Mouse (Mus musculus) left cerebral cortex, postnatal 10 days (tissue): Measurements from ENCODE around the gene Sbsn. TPM values are rescaled to one million over a fixed set of nuclear protein-coding genes. Genes with fewer than 3 reads are reported as not detected.
A peak's percentile ranks its signal among the peaks of the same experiment; 100 is the strongest.
"Not testable (repeated sequence)": the region's sequence is repeated elsewhere in the genome, so short reads cannot be mapped to it uniquely, and the experiment has no call there.

Experiments
- DNase-seq, 2 experiments: peaks; one replicate each; pipeline ENCODE4 v3.0.0; 2021 to 2022; ENCODE audit warnings: low spot score in 2 of 2, mixed read lengths in 1 of 2; ENCODE audit errors: extremely low spot score in 1 of 2
- intact Hi-C: fragments of 180-260 bp; cut with DNase I; formaldehyde crosslinking; loops from one replicate; pipeline ENCODE4 v1.15.1; 2025
- total RNA-seq, 2 experiments: library from RNA; stranded (reverse); gene quantifications; 2 replicates each; pipeline ENCODE4 v1.2.3; 2021

Gene Sbsn
- 1 to 10 TPM; 9.5 to 9.8 TPM for total RNA-seq

DNA sequence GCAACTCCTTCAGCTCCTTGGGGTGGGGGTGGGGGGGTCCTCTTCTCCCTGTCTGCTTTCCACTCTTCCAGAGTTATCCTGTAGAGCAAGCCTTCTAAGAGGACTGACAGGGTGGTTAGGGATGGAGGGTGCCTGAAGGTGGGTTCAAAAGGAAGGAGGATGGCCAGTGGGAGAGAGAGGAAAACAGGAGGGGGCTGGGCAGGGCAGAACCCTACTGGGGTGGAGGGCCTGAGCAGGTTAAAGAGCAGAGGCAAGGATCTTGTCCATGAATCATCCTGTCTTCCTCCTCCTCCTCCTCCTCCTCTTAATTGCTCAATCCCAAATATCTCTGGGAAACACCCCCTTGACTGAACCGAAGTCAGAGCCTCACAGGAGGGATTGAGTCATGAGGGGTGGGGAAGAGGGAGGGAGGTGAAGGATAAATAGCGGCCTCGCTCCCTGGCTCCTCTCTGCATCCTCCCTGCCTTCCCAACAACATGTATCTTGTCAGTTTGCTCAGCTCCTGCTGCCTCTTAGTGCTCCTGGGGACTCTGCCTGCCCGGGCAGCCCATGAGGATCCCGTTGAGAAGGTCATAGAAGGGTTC is at the start of gene Sbsn:
Gene Sbsn, plus strand, starts transcription at position 386 of the 584 bp plus-strand sequence.
- DNase-seq = no peak
- intact Hi-C loops = no loop called here

DNA sequence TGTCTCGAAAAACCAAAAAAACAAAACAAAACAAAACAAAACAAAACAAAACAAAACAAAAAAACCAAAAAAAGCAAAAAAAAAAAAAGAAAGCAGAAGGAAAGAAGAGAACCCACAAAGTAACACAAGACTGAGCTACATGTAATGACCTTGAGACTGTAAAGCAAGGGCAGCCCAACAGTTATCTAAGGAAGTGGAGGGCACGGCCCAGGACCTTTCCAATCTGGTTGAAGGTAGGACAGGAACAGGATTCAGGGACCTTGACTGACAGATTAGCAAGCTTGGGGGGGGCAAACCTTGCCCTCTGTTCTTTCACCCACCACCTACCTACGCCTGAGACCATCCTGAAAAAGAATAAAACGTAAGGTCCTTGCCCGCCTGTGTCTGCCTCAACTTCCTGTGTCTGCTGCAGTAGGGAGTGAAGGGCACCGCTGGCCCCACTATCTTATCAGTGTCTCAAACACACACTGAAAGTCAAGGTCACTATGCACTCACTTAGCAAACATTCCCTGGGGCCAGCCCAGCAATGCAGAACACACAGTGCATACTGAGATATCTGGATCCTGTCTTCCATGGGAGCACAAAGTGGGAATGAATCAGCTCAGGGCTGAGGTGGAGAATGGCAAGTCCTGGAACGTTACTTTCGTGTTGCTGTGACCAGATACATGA is 44.9 kb upstream of the Sbsn start:
- DNase-seq = no peak
- intact Hi-C loops = no loop called here

DNA sequence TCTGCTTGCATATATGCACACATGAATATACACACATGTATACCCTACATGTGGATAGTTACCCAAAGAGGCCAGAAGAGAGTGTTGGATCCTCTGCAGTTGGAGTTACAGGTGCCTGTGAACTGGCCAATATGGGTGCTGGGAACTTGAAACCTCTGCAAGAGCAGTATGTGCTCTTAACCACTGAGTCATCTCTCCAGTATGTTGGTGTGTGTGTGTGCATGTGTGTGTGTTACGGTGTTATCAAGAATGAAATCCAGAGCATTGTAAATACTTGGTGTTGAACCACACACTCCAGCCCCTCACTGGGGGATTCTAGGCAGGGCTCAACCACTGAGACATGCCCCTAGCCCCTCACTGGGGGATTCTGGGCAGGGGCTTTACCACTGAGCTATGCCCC is 43.8 kb upstream of the Sbsn start:
- no peak for DNase-seq
- intact Hi-C loops = no loop called here

DNA sequence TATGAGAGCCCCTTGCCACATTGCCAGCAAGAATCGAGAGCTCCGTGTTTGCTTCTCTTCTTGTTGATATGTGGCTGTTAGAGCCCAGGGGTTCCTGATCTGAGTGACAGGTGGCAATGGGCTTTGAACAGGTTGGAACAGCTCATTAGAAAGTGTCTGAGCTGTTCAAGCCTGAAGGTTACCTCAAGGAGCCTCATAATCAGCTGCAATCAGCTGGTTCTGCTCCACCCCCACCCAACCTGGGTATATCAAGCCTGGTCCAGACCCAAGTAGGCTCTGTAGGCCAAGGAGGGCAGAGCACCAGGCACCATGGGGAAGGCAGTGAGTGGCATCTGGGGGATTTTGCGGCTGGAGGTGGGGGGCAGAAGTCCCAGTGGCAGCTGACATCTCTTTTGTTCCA is 39.3 kb upstream of the Sbsn start, which contains the start of gene Atp4a:
Gene Atp4a, plus strand, starts transcription at position 268 of the 400 bp plus-strand sequence.
- no peak for DNase-seq
- intact Hi-C loops = no loop called here

DNA sequence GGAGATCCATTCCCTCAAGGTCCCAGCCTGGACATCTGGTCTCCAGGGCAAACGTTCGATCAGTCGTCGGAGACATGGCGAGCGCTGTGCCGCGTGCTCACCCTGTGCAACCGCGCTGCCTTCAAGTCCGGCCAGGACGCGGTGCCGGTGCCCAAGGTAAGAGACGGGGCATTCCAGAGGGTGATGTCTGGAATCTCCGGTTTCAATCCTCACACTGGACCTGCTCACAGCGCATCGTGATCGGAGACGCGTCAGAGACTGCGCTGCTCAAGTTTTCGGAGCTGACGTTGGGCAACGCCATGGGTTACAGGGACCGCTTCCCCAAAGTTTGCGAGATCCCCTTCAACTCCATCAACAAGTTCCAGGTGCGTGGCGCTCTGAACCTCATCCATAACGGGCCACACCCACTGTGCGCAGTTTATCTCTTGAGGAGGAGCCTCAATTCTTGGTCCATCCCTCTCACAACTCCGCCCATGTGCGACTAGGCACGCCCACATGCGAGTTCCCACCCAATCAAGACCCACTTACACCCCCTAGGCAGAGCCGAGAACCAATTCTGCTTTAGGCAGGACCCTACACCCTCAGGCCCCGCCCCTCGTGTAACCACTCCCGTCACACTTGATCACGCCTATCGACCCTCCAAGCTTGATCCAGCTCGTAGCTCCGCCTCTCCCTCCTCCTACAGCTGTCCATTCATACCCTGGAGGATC is 34.1 kb upstream of the Sbsn start:
- intact Hi-C loops = no loop called here

DNA sequence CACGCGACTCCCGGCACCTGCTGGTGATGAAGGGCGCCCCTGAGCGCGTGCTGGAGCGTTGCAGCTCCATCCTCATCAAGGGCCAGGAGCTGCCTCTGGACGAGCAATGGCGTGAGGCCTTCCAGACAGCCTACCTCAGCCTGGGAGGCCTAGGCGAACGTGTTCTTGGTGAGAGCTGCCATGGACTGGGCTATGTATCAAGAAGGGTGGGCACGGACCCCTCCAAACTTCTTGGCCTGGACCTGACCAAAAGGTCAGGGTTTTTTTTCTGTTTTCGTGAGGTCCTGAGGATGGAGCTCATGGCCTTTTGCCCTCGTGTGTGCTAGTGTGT is 33.6 kb upstream of the Sbsn start:
- intact Hi-C loops = no loop called here
- no peak for DNase-seq

More for the DNA sequence above, 34.1 kb upstream of the Sbsn start:
- peak; percentile 63 to 83 for DNase-seq

DNA sequence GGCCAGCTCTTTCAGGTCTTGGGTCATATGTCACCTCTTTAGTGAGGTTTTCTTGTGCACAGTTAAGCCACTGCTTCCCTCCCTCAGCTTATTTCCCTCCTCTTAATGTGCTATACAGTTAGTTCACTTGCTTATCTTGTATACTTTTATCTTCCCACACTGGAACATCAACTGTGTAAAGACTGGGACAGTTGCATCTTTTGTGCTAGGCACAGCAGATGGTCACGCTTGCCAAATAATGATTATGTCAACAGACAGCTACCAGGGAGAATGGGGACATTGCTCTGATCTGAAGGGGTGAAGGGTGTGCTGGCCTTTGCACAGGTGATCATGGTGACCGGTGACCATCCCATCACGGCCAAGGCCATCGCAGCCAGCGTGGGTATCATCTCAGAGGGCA is 31.6 kb upstream of the Sbsn start:
- intact Hi-C loops = no loop called here

DNA sequence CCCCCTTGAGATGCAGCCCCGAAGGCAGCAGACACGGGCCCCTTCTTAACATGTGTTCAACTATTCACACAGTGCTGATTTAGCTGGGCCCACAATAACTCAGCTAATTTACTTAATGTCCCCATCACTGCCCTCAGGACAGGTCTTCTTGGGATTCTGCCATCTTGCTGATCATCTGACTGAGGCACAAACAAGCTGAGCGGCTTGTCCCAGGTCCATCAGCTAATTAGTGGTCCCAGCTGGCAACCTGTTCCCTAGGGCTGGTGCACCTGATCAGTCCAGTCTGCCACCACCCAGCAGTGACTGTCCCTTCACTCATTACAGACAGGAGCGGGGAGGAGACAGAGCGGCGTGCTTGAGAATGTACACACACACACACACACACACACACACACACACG is 30.0 kb upstream of the Sbsn start:
- no peak for DNase-seq
- intact Hi-C loops = no loop called here

More for the DNA sequence above, 31.6 kb upstream of the Sbsn start:
- DNase-seq = no peak

DNA sequence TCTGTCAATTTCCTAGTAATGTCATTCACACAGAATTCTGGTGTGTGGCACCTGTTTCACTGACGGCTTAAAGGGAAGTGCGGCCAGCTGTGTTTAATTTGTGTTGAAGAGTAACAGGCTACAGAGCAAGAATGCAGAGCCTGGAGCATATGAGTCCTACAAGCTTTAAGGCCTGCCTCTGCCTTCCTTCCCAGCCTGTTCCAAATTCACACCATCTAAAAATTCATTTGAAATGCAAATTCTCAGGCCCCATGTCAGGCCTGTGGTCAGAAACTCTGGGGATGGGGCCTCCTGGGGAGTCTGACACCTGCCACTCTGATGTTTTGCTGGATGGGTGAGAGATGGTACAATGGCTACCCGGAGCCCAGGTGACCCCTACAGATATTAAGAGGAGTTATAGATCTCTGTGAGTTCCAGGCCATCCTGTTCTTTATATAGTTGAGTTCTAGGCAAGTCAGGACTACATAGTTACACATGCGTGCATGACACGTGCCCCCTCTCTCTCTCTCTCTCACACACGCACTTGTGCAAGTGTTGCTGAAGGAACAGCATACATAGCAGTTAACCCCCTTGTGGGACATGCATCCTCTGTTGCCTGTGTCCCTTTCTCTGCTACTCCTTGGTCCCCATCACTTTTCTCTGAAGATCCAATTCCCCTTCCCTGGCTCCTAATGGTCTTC is 27.9 kb upstream of the Sbsn start:
- intact Hi-C loops = no loop called here
- DNase-seq = no peak

DNA sequence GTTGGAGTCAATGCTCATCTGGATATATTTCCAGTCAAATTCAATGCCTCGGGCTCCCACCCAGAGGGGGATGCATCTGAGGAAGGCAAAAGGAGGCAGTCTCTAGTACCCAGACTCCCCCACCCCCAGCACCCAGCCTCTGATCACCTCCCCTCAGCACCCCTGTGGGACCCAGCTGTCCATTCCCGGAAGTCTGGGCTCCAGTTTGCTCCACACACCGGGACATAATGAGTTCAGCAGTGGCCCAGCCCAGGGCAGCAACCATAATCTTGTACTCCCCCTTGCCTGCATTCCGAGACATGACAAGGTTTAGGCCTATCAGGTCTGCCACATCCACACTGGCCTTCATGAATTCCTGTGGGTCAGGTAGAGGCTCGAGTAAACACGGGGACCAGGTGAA is 23.1 kb upstream of the Sbsn start:
- intact Hi-C loops = loop anchor here (5.0 kb wide), 1 partner anchor 66 kb away; the partner anchor contains the start of gene Haus5
- no peak for DNase-seq

DNA sequence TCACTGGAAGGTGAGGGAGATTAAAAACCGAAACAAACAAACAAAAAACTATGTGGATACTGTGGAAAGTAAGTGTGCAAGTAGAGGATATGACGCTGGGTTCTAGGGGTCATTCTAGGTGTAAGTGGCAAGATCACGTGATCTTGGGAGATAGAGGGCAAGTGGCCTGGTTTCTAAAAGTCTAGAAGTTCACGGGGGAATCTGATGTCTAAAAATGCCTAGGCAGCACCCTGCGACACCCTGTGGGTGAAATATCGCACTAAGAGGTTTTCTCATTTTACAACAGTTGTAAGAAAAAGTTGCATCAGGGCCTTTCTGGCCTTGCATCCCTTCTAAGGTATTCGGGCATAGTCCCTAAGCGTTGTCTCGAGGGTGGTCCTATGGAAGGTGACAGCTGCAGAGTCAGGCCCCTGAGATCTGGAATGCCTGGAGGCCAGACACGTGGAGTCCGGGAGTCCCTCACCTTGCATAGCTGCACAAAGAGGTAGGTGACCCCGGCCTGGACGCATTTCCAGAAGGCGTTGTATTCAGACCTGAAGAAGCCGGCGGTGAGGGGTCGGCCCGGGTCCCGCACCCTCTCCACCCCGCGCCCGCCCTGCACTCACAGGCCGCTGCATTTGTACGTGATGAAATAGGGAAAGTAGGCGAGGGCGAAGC is 22.4 kb upstream of the Sbsn start:
- no peak for DNase-seq
- intact Hi-C loops = loop anchor here (5.0 kb wide), 1 partner anchor 67 kb away; the partner anchor contains the start of gene Haus5

DNA sequence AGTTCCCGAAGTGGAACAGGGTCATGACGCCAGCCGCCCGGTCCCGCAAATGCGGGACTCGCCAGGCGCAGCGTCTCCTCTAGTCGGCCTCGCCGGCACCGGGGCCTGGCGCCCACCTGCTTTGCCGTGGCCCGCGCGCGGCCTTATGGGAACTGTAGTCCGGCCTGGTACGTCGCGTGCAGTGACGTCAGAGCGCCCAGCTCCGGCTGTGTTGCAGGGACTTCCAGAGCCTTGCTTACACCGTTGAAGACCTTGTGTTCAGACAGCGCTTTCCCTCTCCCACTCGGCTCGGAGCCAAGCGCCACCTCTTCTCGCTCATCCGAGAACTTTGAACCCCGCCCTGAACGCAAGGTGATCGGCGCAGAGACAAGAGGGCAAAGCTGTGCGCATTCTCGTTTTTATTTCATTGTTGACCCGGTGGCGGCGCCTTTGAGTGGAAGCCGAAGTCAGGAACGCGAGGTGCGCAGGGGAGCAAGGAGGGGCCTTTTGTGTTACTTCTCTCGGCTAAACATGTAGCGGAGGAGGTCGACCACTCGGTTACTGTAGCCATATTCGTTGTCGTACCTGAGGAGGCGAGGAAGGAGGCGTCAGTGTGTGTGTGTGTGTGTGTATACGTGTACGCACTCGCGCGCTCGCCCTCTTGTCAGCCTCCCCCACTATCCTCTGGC is 21.7 kb upstream of the Sbsn start, which contains the start of gene Tmem147:
Gene Tmem147, minus strand, starts transcription at position 145 of the 668 bp plus-strand sequence.
- intact Hi-C loops = loop anchor here (2.0 to 5.0 kb wide), 2 partner anchors 67 to 127 kb away; partner anchors contain the start of genes Ffar3 and Haus5
- peak; percentile 94 to 97 for DNase-seq

DNA sequence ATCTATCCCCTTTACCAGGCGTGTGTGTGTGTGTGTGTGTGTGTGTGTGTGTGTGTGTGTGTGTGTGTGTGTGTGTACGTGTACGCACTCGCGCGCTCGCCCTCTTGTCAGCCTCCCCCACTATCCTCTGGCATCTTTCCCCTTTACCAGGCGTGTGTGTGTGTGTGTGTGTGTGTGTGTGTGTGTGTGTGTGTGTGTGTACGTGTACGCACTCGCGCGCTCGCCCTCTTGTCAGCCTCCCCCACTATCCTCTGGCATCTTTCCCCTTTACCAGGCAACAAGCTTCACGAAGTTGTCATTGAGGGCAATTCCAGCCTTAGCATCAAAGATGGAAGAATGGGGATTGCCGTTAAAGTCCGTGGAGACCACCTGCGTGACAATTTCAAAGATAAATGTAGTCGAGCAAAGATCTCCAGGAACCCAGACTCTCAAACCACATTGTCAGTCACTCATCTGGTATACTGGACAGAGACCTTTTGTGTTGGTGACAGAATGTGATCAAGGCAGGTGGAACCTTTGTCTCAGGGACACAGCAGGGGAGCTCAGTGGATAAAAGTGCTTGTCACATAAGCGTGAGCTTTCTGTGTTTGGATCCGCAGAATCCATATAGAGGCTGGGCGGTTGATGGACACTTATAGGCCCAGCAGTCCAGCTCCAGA is 21.1 kb upstream of the Sbsn start:
- DNase-seq = not testable (repeated sequence)
- intact Hi-C loops = loop anchor here (2.0 kb wide), 1 partner anchor 127 kb away; the partner anchor contains the start of gene Ffar3

DNA sequence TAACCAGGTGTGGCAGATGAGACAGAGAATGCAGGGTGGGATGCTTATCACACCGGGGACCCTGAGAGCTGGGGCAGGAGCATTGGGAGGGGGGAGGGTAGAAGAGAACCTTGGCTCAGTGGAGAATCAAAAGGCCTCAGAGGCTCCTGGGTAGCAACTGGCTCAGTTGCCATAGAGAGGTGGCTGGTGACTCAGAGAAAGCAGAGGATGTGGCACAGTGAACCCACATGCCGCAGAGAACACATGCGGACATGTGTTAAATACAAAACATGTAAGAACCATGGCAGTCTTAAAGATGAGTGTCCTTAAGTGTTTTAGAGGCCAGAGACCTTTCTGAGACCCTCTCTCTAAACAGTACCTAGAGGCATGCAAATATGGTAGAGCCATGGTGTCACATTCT is 15.1 kb upstream of the Sbsn start:
- intact Hi-C loops = no loop called here
- DNase-seq = no peak

DNA sequence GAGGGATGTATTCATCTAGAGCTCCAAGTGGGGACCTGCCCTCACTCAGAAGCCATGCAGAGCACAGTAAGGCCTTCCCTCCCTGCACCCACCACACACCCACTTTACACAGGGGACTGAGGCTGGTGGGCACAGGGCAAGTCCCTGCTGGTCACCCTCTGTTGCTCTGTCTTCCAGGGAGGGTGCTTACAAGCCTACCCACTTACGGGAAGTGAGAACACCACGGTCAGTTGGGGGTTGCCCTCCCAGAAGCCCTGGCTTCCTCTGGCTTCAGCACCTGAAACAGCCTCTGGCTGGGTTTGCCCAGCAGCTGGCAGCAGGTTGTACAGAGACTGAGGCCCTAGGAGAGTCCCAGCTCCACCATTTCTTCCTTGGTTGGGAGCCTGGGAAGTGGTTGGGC is 8.7 kb upstream of the Sbsn start:
- DNase-seq, intact Hi-C loops: not testable (repeated sequence)

DNA sequence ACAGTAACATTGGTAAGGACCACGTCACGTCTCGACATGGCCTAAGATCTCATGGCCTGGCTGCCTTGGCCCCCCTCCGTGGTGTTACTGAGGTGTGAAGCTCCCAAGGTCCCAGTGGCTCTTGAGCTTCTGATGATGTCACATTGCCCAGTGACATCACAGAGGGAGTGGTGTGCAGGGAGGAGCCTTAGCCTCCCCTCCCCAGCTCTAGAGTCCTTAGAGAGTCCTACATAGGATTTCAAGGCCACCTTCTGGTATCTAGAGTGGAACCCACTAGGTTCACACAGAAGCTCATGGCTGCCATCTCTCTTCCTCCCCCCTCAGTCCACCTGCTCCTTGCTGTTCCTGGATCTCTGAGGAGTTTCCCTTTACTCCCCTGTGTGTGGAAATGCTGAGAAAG is 7.7 kb upstream of the Sbsn start, which contains the start of gene Gapdhs:
Gene Gapdhs, minus strand, starts transcription at position 65 of the 400 bp plus-strand sequence.
- intact Hi-C loops = not testable (repeated sequence)

DNA sequence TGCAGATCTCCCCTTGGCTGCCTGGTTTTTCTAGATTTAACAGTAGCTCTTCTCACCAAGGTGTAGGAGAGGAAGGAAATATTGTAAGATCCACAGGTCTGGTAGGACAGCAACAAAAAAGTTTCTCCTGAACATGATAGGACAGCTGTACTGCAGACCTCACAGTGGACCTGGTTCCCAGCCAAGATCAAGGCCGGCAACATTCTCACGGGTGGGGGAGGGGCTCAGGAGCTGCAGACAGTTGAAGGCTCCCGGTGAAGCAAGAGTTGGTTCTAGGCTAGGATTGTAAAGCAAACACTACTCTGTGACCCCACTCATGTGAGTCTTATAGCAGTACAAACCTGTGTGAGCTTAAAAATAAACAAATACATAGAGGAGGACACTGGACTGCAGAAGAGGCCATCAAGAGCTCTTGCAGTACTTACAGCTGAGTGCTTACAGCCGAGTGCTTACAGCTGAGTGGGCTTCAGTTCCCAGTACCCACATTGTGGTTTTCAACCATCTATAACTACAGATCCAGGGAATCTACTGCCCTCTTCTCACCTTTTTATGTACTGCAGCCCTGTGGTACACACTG is 7.2 kb upstream of the Sbsn start:
- intact Hi-C loops = no loop called here
- peak in 1 of 2 experiments; percentile 73 for DNase-seq

More for the DNA sequence above, 7.7 kb upstream of the Sbsn start, which contains the start of gene Gapdhs:
- DNase-seq = not testable (repeated sequence)
